Mouse (Mus musculus): Measurements from ENCODE around the gene Gpr89. TPM values are rescaled to one million over a fixed set of nuclear protein-coding genes. Genes with fewer than 3 reads are reported as not detected.

Gpr89 gene
- polyA plus RNA-seq, 1 experiment = 22.4 TPM

DNA sequence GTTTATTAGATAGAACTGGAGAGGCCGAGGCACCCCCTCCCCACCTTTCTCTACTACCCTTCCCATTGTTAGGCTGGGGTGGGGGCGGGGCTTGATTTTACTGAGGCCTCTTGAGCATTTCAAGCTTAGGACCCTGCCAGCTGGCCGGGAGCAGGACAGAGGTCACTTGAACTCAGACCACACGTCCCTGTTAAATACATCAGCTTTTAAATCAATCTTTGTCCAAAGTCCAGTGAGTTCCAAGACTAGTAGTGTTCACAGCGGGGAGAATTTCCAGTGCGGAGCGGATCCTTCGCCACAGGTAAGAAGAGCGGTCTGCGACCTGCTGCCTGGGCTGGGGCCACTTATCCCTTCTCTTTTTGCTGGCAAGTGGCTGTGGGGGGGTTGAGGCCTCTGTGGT is 75.3 kb downstream of the Gpr89 start:
- TF ChIP-seq CTCF (IDR thresholded peaks at IDR 0.05; ENCODE audit: extremely low read depth, insufficient read depth, low read length) (no peak), POLR2A (IDR thresholded peaks at IDR 0.05; ENCODE audit: extremely low read depth, insufficient read depth, low read length) (no peak)
- H3K4me1 ChIP-seq (ENCODE audit: control insufficient read depth, insufficient read depth, low read length) = no peaks in the 10 kb centered on the region
- H3K27ac ChIP-seq (ENCODE audit: insufficient read depth, low read length) = no peak overlapping the region
- no peak overlapping the region for H3K4me3 ChIP-seq (ENCODE audit: insufficient read depth, low read length)

DNA sequence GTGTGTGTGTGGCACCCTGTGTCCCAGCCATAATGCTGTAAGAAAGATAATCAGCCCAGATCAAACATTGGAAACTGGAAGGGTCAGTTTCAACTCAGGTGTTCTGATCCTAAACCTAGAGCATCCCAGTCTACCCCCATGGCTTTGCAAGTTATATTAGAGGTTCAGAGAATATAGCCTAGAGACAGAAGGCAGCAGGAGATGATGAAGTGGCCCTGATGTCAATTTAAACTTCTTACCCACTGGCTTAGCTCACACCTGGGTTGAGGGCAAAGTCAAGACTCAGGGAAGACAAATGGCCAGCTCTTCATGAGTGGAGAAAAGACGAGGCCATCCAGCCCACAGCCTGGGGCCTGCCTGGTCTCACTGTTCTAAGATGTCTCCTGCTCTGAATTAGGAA is 76.2 kb downstream of the Gpr89 start, which contains the start of the genes Pdzk1 and Cd160:
Pdzk1 (plus strand) TSS at position 301 of the 400 bp plus-strand sequence.
Cd160 (minus strand) TSS at position 368 of the 400 bp plus-strand sequence.
- no peak within 1 kb of the TSS for H3K27ac ChIP-seq (ENCODE audit: insufficient read depth, low read length)

DNA sequence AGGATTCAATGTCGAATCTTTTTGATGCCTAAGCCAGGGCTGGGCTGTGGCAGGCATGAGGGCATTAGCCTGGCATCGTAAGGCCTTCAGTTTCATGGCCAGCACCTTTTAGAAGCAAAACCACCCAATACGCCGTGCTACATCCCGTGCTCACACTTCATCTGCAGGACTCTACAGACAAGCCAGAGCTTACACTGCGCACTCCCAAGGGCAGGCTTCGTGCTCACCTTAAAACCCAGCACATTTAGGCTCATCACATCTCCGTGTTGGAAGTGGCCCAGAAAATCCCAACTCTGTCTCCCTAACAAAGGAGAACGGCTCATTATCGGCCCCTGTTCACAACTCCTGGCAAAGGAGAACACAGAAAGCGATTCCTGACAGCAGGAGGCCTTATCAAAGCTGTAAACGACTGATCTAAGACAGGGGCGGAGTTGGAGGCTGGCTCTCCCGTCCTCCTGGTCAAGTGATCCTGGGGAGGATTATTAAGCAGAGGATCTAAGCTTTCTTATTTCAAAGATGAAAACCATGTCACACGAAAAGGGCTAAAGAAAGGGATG is 76.8 kb downstream of the Gpr89 start:
- no peak overlapping the region for H3K27ac ChIP-seq (ENCODE audit: insufficient read depth, low read length)
- H3K4me1 ChIP-seq (ENCODE audit: control insufficient read depth, insufficient read depth, low read length) = no peaks in the 10 kb centered on the region
- H3K4me3 ChIP-seq (ENCODE audit: insufficient read depth, low read length) = no peak overlapping the region
- TF ChIP-seq CTCF (IDR thresholded peaks at IDR 0.05; ENCODE audit: extremely low read depth, insufficient read depth, low read length) (no peak), POLR2A (IDR thresholded peaks at IDR 0.05; ENCODE audit: extremely low read depth, insufficient read depth, low read length) (no peak)

More for the DNA sequence above, 76.2 kb downstream of the Gpr89 start, which contains the start of the genes Pdzk1 and Cd160:
- no peak within 1 kb of the TSS for H3K4me3 ChIP-seq (ENCODE audit: insufficient read depth, low read length)
- no peaks in the 10 kb centered on the region for H3K4me1 ChIP-seq (ENCODE audit: control insufficient read depth, insufficient read depth, low read length)
- no peak for TF ChIP-seq CTCF (IDR thresholded peaks at IDR 0.05; ENCODE audit: extremely low read depth, insufficient read depth, low read length)
- no peak for TF ChIP-seq POLR2A (IDR thresholded peaks at IDR 0.05; ENCODE audit: extremely low read depth, insufficient read depth, low read length)

DNA sequence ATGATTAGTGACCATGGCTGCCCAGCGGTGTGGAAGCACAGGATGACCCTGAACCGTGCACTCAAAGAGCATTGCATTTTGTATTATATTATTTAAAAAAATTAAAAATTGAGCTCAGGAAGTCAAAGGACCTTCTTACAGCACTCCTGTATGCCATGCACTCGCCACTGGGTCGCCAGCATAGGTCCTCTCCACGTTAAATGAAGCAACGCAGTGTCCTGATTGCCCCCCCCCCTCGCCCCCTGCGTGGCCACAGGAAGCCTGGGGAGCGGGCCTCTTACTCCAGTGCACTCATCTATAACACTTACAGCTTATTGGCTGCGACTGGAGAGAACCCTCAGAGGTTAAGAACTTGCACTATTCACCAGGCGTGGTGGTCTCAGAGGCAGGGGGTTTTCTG is 79.9 kb downstream of the Gpr89 start:
- H3K27ac ChIP-seq (ENCODE audit: insufficient read depth, low read length) = no peak overlapping the region
- no peak overlapping the region for H3K4me3 ChIP-seq (ENCODE audit: insufficient read depth, low read length)
- TF ChIP-seq POLR2A (IDR thresholded peaks at IDR 0.05; ENCODE audit: extremely low read depth, insufficient read depth, low read length) (no peak), CTCF (IDR thresholded peaks at IDR 0.05; ENCODE audit: extremely low read depth, insufficient read depth, low read length) (no peak)
- no peaks in the 10 kb centered on the region for H3K4me1 ChIP-seq (ENCODE audit: control insufficient read depth, insufficient read depth, low read length)

DNA sequence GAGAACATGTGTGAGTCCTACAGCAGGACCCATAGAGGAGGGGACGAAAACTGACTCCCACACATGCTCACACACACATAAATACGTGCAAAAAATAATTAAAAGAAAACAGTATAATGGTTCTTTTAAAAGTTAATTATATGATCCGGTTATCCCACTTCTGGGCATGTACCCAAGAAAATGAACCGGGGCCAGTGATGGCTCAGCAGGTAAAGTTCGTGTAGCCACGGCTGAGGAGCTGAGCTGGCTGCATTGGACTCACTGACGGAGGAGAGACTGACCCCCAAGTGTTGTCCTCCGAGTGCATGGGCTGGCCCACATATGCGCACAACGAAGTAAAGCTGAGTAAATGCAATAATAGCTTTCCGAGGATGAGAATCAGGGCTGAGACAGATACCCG is 80.5 kb downstream of the Gpr89 start:
- Histone ChIP-seq H3K4me1 (ENCODE audit: control insufficient read depth, insufficient read depth, low read length) (no peaks in the 10 kb centered on the region), H3K4me3 (ENCODE audit: insufficient read depth, low read length) (no peak overlapping the region), H3K27ac (ENCODE audit: insufficient read depth, low read length) (no peak overlapping the region)
- no peak for TF ChIP-seq CTCF (IDR thresholded peaks at IDR 0.05; ENCODE audit: extremely low read depth, insufficient read depth, low read length)
- TF ChIP-seq POLR2A (IDR thresholded peaks at IDR 0.05; ENCODE audit: extremely low read depth, insufficient read depth, low read length) = no peak

DNA sequence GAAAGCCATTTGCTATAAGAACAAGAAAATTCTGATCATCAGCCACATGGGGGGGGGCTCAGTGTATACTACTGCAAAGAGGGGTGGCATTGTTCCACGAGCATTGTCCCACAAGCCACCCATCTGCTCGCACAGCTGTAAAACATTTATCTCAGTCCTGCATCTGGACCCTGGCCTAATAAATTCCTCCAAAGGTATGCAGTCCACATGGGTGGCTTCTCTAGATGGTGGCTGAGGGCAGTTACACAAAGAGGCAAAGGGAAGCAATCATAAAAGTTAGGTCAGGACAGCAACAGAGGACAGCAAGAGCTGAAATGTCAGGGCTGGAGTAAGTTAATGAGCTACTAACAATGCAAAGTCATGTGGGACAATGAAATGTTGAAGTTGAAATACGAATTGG is 81.4 kb downstream of the Gpr89 start:
- Histone ChIP-seq H3K27ac (ENCODE audit: insufficient read depth, low read length) (no peak overlapping the region), H3K4me1 (ENCODE audit: control insufficient read depth, insufficient read depth, low read length) (no peaks in the 10 kb centered on the region), H3K4me3 (ENCODE audit: insufficient read depth, low read length) (no peak overlapping the region)
- TF ChIP-seq POLR2A (IDR thresholded peaks at IDR 0.05; ENCODE audit: extremely low read depth, insufficient read depth, low read length) (no peak), CTCF (IDR thresholded peaks at IDR 0.05; ENCODE audit: extremely low read depth, insufficient read depth, low read length) (no peak)

DNA sequence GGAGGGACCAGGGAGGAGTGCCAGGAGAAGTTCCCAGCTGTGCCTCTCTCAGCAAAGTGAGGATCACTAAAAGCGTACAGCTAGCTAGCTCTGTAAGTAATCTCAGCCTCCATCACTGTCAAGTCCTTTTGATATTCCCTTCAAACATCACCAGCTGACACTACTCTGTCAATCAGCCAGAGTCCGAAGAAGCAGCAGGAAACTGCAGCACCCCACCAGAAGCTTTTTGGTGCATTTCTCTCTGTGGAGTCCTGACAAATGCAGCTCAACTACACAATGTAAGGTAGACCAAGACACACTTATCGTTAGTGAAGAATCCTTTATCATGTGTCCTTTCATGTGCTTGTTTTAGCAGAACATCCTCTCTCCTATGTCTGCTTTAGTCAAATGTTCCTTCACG is 83.6 kb downstream of the Gpr89 start:
- H3K4me1 ChIP-seq (ENCODE audit: control insufficient read depth, insufficient read depth, low read length) = no peaks in the 10 kb centered on the region
- H3K4me3 ChIP-seq (ENCODE audit: insufficient read depth, low read length) = no peak overlapping the region
- H3K27ac ChIP-seq (ENCODE audit: insufficient read depth, low read length) = no peak overlapping the region
- no peak for TF ChIP-seq CTCF (IDR thresholded peaks at IDR 0.05; ENCODE audit: extremely low read depth, insufficient read depth, low read length)
- TF ChIP-seq POLR2A (IDR thresholded peaks at IDR 0.05; ENCODE audit: extremely low read depth, insufficient read depth, low read length) = no peak

DNA sequence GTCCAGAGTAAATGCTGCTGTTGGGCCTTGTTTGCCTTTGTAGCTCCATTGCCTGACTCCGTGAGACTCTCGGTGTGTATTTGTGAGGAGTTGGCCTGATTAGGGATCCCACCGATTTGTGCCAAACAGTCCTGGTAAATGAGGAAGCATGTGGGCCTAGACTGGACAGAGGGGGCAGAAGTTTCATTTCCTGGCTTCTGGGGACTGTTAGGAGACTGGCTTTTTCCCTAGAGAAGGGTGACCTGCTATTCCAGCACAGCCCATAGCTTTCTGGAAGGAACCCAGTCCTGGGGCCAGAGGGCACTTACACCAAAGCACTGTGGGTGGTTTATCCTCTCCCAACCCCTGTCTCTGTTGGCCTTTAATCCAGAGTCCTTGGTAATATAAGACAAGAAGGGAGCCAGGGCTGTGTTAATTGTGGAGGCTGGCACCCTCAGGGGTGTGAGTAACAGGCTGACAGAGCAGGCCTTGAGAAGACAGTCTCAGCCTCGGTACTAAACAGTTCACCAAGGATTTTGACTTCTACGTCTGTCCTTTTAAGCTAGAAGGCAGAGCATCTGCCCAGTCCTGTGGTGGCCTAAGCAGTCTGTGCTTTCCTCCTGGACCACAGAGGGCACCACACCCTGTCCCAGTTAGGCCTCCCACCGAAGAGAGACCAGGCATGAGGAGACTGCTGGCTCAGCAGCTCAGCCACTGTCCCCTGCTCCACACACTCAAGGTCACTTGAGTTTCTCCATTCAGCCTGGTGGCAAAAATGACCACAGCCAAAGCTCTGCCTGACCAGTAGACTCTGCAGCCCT is 84.8 kb downstream of the Gpr89 start:
- Histone ChIP-seq H3K27ac (ENCODE audit: insufficient read depth, low read length) (no peak overlapping the region), H3K4me3 (ENCODE audit: insufficient read depth, low read length) (no peak overlapping the region), H3K4me1 (ENCODE audit: control insufficient read depth, insufficient read depth, low read length) (no peaks in the 10 kb centered on the region)
- TF ChIP-seq CTCF (IDR thresholded peaks at IDR 0.05; ENCODE audit: extremely low read depth, insufficient read depth, low read length) = no peak
- TF ChIP-seq POLR2A (IDR thresholded peaks at IDR 0.05; ENCODE audit: extremely low read depth, insufficient read depth, low read length) = no peak

Other genes starting within 250 kb of the Gpr89 start
- 7.8 and 8.5 TPM in 2 replicates for gene Ankrd35, start 235.2 kb downstream of the Gpr89 start, polyA plus RNA-seq (2012; rRNA removed)
- 24.6 and 25.4 TPM in 2 replicates for gene Pias3, start 209.0 kb downstream of the Gpr89 start, polyA plus RNA-seq (2012; rRNA removed)
- gene Nudt17, start 196.8 kb downstream of the Gpr89 start, polyA plus RNA-seq (2012; rRNA removed) = 16.8 and 19.6 TPM in 2 replicates
- 35.3 and 36.5 TPM in 2 replicates for gene Polr3c, start 177.7 kb downstream of the Gpr89 start, polyA plus RNA-seq (2012; rRNA removed)
- gene Rnf115, start 177.7 kb downstream of the Gpr89 start, polyA plus RNA-seq (2012; rRNA removed) = 52.3 and 54.9 TPM in 2 replicates
- 0.17 and 0.19 TPM in 2 replicates for gene Pdzk1, start 76.1 kb downstream of the Gpr89 start, polyA plus RNA-seq (2012; rRNA removed)
- gene Cd160, start 76.0 kb downstream of the Gpr89 start, polyA plus RNA-seq (2012; rRNA removed) = 0.06 TPM in 1 of 2 replicates, not detected in the other
- gene Gja5, start 653 bp downstream of the Gpr89 start, polyA plus RNA-seq (2012; rRNA removed) = 0.48 and 0.53 TPM in 2 replicates
- gene Gja8, start 20.7 kb upstream of the Gpr89 start, polyA plus RNA-seq (2012; rRNA removed) = not detected in 2 replicates